Mouse (Mus musculus) stomach, postnatal 0 days (tissue): ENCODE measurements around the gene Evc2. TPM values are rescaled to one million over a fixed set of nuclear protein-coding genes. Genes with fewer than 3 reads are reported as not detected.
A peak's percentile ranks its signal among the peaks of the same experiment; 100 is the strongest.

Source experiments
- ATAC-seq: fragments of 200-750 bp; cut with Nextera tagmentation; 2 replicates; pipeline ENCODE4 v1.8.0; 2017; ENCODE audit not compliant: low FRiP score, low TSS enrichment
- DNase-seq: peaks from one replicate; pipeline ENCODE4 v3.0.0-alpha.2; 2016; ENCODE audit warnings: low spot score
- H3K27ac ChIP-seq: fragments of 300-500 bp; sonication (generic); replicated peaks from 2 replicates; pipeline ENCODE4 v1.5.1; 2014; ENCODE audit warnings: mild to moderate bottlenecking, control low read depth
- H3K27me3 ChIP-seq: fragments of 300-500 bp; sonication (generic); 2 replicates; pipeline ENCODE4 v1.6.1; 2014; ENCODE audit warnings: low read length; ENCODE audit not compliant: control insufficient read depth, insufficient read depth
- H3K36me3 ChIP-seq: fragments of 300-500 bp; sonication (generic); 2 replicates; pipeline ENCODE4 v1.6.1; 2014; ENCODE audit warnings: low read length, mixed read lengths; ENCODE audit not compliant: control insufficient read depth, insufficient read depth
- H3K4me1 ChIP-seq: fragments of 300-500 bp; sonication (generic); replicated peaks from 2 replicates; pipeline ENCODE4 v1.6.1; 2014; ENCODE audit warnings: antibody characterized with exemption; ENCODE audit not compliant: control insufficient read depth, insufficient read depth
- H3K4me2 ChIP-seq: fragments of 300-500 bp; sonication (generic); replicated peaks from 2 replicates; pipeline ENCODE4 v1.6.1; 2014; ENCODE audit warnings: low read depth, mild to moderate bottlenecking, control low read depth, moderate library complexity
- H3K4me3 ChIP-seq: fragments of 300-500 bp; sonication (generic); 2 replicates; pipeline ENCODE4 v1.5.1; 2014; ENCODE audit warnings: low read depth, low read length, control low read depth
- H3K9ac ChIP-seq: fragments of 300-500 bp; sonication (generic); 2 replicates; pipeline ENCODE4 v1.6.1; 2014; ENCODE audit warnings: mild to moderate bottlenecking, low read length, control low read depth, mixed read lengths
- H3K9me3 ChIP-seq: fragments of 300-500 bp; sonication (generic); 2 replicates; pipeline ENCODE4 v1.6.1; 2016; ENCODE audit warnings: low read length; ENCODE audit not compliant: control insufficient read depth
- CTCF ChIP-seq: IDR thresholded peaks from 2 replicates; pipeline ENCODE4 v1.5.1; 2016; ENCODE audit warnings: antibody characterized with exemption, low read depth, mild to moderate bottlenecking, moderate library complexity
- EP300 ChIP-seq: optimal IDR thresholded peaks from 2 replicates; pipeline ENCODE3; 2016; ENCODE audit warnings: antibody characterized with exemption
- WGBS: fragments of 180-500 bp; shearing (Covaris S2); extraction: QIAGEN DNeasy Blood & Tissue Kit; methylation state at CpG from one replicate; pipeline ENCODE4 v1.1.7; 2014; 5-methylcytosine and 5-hydroxymethylcytosine counted together
- polyA plus RNA-seq: library from polyadenylated mRNA; unstranded; fragments of >200 nt; fragmentation: Nextera tagmentation; extraction: Ambion mirVana; gene quantifications from 2 replicates; pipeline ENCODE4 v1.2.1, GENCODE M21; 2015

The Evc2 gene
- polyA plus RNA-seq, 1 experiment from 2014 or later: 4.0 TPM

DNA sequence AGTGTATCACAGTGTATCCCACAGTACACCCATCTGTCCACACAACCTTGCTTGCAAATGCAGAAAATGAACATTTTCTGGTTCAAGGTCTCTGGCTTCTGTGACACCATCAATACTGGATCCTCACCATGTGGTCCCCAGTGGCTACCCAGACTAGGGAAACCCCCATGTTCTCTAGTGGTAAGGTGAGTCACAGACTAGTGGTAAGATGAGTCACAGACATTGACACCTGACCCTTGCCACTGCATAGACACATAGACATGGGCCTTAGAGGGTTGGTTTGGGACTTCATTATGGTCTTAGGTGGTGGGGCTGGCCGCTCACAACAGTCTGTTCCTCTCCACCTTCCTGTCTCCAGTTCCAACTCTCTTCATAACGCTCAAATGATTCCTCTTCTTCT lies 104.5 kb downstream of the Evc2 start:
- WGBS: 73% methylated on average over 2 of the region's 2 CpGs
- Histone ChIP-seq H3K36me3 (no peaks in the 10 kb centered on the region), H3K9me3 (no peaks in the 10 kb centered on the region), H3K9ac (no peak overlapping the region), H3K4me3 (no peak overlapping the region), H3K27me3 (no peaks in the 10 kb centered on the region), H3K4me2 (no peak overlapping the region), H3K27ac (no peak overlapping the region), H3K4me1 (no peaks in the 10 kb centered on the region)
- TF ChIP-seq CTCF (no peak), EP300 (no peak)
- ATAC-seq (0 out of 2 replicates have a peak, but pooled peaks have one; percentile 42), DNase-seq (no peak)

DNA sequence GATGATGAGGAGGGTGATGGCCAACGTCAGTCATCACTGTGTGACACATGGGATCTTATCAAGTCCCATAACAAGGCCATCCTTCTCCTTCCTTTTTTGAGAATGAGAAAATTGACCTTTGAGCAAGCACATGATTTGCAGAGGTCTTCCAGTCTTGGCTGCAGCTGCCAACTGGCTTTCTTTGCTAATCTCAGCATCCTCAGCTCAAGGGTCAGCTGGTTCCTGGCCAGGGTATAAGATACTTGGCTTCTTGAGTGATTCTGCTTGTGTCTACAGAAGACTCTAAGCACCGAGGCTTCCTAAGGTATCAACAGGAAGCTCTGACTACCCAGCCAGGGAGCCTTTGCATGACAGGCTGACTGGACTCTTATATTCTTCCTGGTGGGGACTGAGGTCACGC lies 109.2 kb downstream of the Evc2 start:
- Histone ChIP-seq H3K27me3 (no peaks in the 10 kb centered on the region), H3K27ac (no peak overlapping the region), H3K36me3 (no peaks in the 10 kb centered on the region), H3K4me3 (no peak overlapping the region), H3K9me3 (no peaks in the 10 kb centered on the region), H3K9ac (no peak overlapping the region), H3K4me2 (no peak overlapping the region), H3K4me1 (no peaks in the 10 kb centered on the region)
- 72% methylated on average over 3 of the region's 3 CpGs for WGBS
- DNase-seq (no peak), ATAC-seq (no peak)
- TF ChIP-seq EP300: no peak
- TF ChIP-seq CTCF: no peak

DNA sequence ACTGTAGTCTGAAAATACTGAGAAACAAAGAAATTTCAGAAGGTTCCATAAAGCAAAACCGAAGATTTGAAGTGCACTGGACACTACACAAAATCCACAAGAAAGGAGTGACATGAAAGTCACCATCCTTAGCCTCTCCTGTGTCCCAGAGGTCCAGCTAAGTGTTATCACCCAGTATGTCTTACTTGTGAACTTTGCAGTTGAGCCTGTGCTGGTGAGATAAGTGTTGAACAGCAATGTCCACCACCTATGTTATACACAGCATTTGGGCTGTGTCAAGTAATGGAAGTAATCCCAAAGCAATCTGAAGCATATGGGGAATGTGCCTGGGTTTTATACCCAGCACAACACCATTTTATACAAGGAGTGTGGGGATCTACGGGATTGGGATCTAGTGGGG lies 118.3 kb downstream of the Evc2 start:
- H3K27me3 ChIP-seq: no peaks in the 10 kb centered on the region
- WGBS: 77% methylated on average over 2 of the region's 2 CpGs
- H3K36me3 ChIP-seq: no peaks in the 10 kb centered on the region
- no peak overlapping the region for H3K9ac ChIP-seq
- H3K4me3 ChIP-seq: no peak overlapping the region
- H3K4me1 ChIP-seq: no peaks in the 10 kb centered on the region
- H3K9me3 ChIP-seq: no peaks in the 10 kb centered on the region
- ATAC-seq (no peak), DNase-seq (no peak)
- no peak overlapping the region for H3K27ac ChIP-seq
- H3K4me2 ChIP-seq: no peak overlapping the region
- TF ChIP-seq EP300: no peak
- no peak for TF ChIP-seq CTCF

DNA sequence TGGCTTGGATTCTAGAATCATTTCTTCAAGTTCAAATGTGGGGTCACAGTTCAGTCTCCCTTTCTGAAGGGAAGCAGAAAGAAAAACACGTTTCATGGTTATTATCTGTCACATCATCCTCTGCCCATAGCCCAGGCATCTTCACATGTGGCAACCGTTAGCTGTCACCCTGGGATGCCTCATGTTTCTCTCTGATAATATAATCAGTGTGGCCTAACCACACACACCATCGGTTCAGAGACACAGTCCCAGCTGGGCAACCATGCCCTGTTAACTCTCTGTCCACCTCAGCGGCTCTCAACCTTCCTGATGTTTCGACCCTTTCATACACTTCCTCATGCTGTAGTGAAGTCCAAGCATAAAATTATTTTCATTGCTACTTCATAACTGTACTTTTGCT lies 118.9 kb downstream of the Evc2 start:
- Histone ChIP-seq H3K4me2 (no peak overlapping the region), H3K27ac (no peak overlapping the region), H3K4me3 (no peak overlapping the region), H3K36me3 (no peaks in the 10 kb centered on the region), H3K27me3 (no peaks in the 10 kb centered on the region), H3K9me3 (no peaks in the 10 kb centered on the region), H3K9ac (no peak overlapping the region), H3K4me1 (no peaks in the 10 kb centered on the region)
- ATAC-seq: no peak
- WGBS: 78% methylated on average over 5 of the region's 5 CpGs
- DNase-seq: no peak
- TF ChIP-seq EP300 (no peak), CTCF (no peak)

DNA sequence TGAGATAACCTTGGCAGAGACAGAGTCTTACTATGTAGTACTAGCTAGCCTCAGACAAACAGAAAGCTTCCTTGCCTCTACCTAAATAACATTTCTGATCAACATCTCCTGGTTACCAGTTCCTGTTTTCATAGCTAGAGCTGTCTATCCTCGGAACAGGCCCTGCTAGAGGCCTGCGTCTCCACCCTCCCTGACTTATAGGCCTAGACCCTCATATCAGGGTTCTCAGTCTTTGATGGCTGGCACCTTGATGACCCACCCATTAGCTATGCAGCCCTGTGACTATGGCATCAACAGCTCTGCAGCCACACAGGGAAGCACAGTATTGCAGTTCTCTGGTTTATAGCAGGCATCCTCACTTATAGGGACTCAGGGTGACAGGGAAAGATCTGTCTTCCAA lies 119.5 kb downstream of the Evc2 start:
- Histone ChIP-seq H3K27ac (no peak overlapping the region), H3K4me2 (no peak overlapping the region), H3K9ac (no peak overlapping the region), H3K36me3 (no peaks in the 10 kb centered on the region), H3K4me1 (no peaks in the 10 kb centered on the region), H3K9me3 (no peaks in the 10 kb centered on the region), H3K27me3 (no peaks in the 10 kb centered on the region), H3K4me3 (no peak overlapping the region)
- DNase-seq (no peak), ATAC-seq (no peak)
- TF ChIP-seq EP300 (no peak), CTCF (no peak)
- 79% methylated on average over 2 of the region's 2 CpGs for WGBS

DNA sequence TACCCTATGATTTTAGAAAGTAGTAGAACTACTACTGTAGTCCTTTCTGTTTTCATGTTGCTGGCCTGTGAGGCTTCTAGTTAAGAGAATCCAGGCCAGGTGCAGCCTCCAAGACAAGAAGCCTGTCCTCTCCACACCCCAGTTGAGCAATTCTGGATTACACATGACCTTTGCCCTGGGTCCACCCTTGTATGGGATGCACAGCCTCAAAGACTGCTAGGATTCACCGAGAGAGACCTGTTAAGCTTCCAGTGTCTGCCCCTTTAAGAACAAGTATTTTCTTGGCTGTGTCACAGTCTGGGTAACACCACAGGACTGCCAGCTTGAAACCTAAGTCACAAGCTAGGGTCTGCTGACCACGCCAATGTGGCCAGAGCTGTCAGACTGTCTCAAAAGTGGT lies 119.9 kb downstream of the Evc2 start:
- DNase-seq (no peak), ATAC-seq (no peak)
- TF ChIP-seq EP300 (no peak), CTCF (no peak)
- WGBS: 64% methylated on average over 2 of the region's 2 CpGs
- no peaks in the 10 kb centered on the region for H3K27me3 ChIP-seq
- H3K4me2 ChIP-seq: no peak overlapping the region
- no peaks in the 10 kb centered on the region for H3K4me1 ChIP-seq
- no peak overlapping the region for H3K4me3 ChIP-seq
- no peaks in the 10 kb centered on the region for H3K36me3 ChIP-seq
- no peaks in the 10 kb centered on the region for H3K9me3 ChIP-seq
- H3K27ac ChIP-seq: no peak overlapping the region
- H3K9ac ChIP-seq: no peak overlapping the region
